Mouse (Mus musculus) heart, embryonic 10.5 days (tissue): ENCODE measurements at regions not wholly inside any gene's neighbourhood (a gene's known extent, or its start where the extent isn't known, plus 50 kb on each side); places are given as distances from the start of the nearest gene placed in this dataset.

Source experiments
- DNase-seq: peaks from one replicate; pipeline ENCODE4 v3.0.0-alpha.2; 2017; ENCODE audit warnings: low spot score
- H3K27ac ChIP-seq: fragments of 300-500 bp; sonication (generic); 2 replicates; pipeline ENCODE4 v1.5.1; 2016; ENCODE audit warnings: mild to moderate bottlenecking
- H3K27me3 ChIP-seq: fragments of 300-500 bp; sonication (generic); 2 replicates; pipeline ENCODE4 v1.6.1; 2016; ENCODE audit warnings: mild to moderate bottlenecking; ENCODE audit not compliant: poor library complexity, insufficient read depth, severe bottlenecking
- H3K36me3 ChIP-seq: fragments of 300-500 bp; sonication (generic); 2 replicates; pipeline ENCODE4 v1.6.1; 2016; ENCODE audit warnings: mild to moderate bottlenecking, moderate library complexity
- H3K4me1 ChIP-seq: fragments of 300-500 bp; sonication (generic); 2 replicates; pipeline ENCODE4 v1.6.1; 2016; ENCODE audit warnings: mild to moderate bottlenecking
- H3K4me3 ChIP-seq: fragments of 300-500 bp; sonication (generic); 2 replicates; pipeline ENCODE4 v1.5.1; 2016; ENCODE audit warnings: mild to moderate bottlenecking, moderate library complexity
- H3K9me3 ChIP-seq: fragments of 300-500 bp; sonication (generic); 2 replicates; pipeline ENCODE4 v1.6.1; 2016; ENCODE audit warnings: mild to moderate bottlenecking, moderate library complexity
- WGBS: fragments of 180-500 bp; shearing (Covaris S2); methylation state at CpG from one replicate; pipeline ENCODE4 v1.1.7; 2016; 5-methylcytosine and 5-hydroxymethylcytosine counted together

DNA sequence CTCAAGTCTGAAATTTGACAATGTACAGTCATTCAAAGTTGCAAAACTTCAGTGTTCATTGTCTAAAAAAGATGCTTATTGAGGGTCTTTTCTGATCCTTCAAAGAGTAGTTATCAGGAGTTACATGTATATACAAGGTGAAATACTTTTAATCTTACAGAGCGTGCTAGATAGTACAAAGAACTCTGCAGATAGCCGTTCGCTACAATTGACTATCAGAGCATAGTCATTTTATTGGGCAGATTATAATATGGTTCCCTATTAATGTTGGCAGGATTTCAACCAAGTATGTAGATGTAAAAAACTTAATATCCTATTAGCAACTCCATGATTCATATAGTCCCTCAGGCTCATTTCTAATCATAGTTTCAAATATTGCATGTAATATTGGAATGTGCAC, 1114.7 kb upstream of the Cited2 start:
- Histone ChIP-seq H3K27me3 (no peaks in the 10 kb centered on the region), H3K27ac (no peak overlapping the region), H3K4me1 (no peaks in the 10 kb centered on the region), H3K4me3 (no peak overlapping the region), H3K36me3 (no peaks in the 10 kb centered on the region), H3K9me3 (no peaks in the 10 kb centered on the region)
- no peak for DNase-seq
- WGBS = 87% methylated on average over 3 of the region's 3 CpGs

DNA sequence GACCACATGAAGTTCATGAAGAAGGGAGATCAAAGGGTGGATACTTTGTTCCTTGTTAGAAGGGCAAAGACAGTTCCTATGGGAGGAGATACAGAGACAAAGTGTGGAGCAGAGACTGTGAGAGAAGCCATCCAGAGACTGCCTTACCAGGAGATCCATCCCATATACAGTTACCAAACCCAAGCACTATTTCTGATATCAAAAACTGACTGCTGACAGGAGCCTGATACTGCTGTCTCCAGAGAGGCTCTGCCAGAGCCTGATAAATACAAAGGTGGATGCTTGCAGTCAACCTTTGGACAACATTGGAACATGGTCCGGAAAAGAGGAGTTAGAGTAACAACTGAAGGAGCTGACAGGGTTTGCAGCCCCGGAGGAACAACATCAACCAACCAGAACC, 1104.3 kb upstream of the Cited2 start:
- no peak for DNase-seq
- WGBS = 83% methylated on average over 2 of the region's 2 CpGs
- Histone ChIP-seq H3K27ac (no peak overlapping the region), H3K9me3 (no peaks in the 10 kb centered on the region), H3K27me3 (no peaks in the 10 kb centered on the region), H3K4me1 (no peaks in the 10 kb centered on the region), H3K4me3 (no peak overlapping the region), H3K36me3 (no peaks in the 10 kb centered on the region)

DNA sequence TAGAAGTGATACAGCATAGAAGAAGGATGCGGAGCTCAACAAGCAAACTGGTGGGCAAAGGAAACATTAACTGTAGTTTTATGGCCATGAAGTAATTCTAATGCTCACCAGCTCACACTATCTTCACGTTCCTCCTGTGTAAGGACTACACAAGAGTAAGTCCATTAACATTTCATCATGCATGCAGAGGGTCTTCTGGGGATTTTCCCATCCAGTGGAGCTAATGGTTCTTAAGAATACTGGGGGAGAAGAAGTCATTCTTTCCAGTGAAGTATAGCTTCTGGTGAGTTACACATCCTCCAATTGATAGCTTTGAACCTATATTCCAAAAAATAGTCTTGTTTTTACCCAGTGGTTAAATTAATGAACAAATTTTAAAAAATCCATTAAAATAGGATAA, 1103.4 kb upstream of the Cited2 start:
- WGBS = 81% methylated on average over 2 of the region's 2 CpGs
- H3K4me3 ChIP-seq = no peak overlapping the region
- DNase-seq = no peak

DNA sequence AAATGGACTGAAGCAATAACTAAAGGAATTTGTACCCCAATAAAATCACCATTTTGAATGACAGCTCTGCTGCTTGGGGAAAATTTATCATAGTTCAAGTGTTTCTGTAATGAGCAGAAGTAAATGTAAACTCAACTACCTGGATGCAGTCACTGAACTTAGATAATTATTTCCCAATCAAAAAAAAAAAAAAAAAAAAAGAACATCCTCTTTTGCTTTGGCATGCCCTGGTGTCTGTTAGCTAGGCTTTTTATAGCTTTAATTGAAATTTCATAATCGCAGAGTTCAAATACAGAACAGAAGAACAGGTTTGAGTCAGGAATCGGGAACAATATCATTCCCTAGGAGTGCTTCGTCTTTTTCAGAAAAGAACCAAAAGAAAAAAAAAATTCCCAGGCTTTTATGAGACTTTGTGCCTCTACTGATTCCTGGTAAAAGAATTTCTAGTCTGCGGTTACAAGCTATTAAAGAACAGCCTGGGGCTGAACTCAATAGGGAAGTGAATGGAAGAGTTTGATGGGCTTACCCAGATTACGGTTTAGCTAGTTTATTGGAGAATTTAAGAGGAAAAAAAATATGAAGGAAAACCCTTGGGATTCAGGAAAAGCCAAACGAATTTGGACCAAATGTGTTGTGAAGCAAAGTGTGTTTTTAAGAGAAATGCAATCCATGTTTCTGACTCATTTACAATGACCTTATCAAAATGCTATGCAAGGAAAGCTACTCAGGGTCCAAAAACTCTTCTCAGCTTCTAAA, 1102.0 kb upstream of the Cited2 start:
- no peaks in the 10 kb centered on the region for H3K9me3 ChIP-seq
- no peaks in the 10 kb centered on the region for H3K27me3 ChIP-seq
- H3K36me3 ChIP-seq = no peaks in the 10 kb centered on the region
- H3K27ac ChIP-seq = no peak overlapping the region
- WGBS = 76% methylated on average over 6 of the region's 6 CpGs
- no peaks in the 10 kb centered on the region for H3K4me1 ChIP-seq
- H3K4me3 ChIP-seq = no peak overlapping the region
- DNase-seq = no peak

More for the DNA sequence above, 1103.4 kb upstream of the Cited2 start:
- Histone ChIP-seq H3K36me3 (no peaks in the 10 kb centered on the region), H3K27me3 (no peaks in the 10 kb centered on the region), H3K27ac (no peak overlapping the region), H3K9me3 (no peaks in the 10 kb centered on the region), H3K4me1 (no peaks in the 10 kb centered on the region)

DNA sequence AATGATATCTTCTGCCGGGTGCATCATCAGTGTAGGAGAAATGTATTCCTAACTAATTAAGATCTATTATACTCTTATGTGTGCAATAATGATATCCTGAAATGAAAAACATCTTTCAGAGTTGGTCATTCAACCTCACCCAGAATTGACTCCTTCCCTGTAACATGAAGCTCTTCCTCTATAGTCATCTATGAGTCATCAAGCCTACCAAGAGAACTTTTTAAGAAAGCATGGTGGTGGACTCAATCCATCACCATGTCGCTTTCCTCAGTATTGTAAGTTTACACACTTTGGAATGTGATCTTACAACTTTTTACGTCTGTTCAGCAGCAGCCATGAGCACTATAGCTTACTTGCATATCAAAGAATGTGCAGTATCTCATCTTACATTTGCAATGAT, 1100.2 kb upstream of the Cited2 start:
- Histone ChIP-seq H3K36me3 (no peaks in the 10 kb centered on the region), H3K9me3 (no peaks in the 10 kb centered on the region), H3K4me3 (no peak overlapping the region), H3K4me1 (no peaks in the 10 kb centered on the region), H3K27me3 (no peaks in the 10 kb centered on the region), H3K27ac (no peak overlapping the region)
- DNase-seq = no peak
- WGBS = 80% methylated on average over 3 of the region's 3 CpGs

DNA sequence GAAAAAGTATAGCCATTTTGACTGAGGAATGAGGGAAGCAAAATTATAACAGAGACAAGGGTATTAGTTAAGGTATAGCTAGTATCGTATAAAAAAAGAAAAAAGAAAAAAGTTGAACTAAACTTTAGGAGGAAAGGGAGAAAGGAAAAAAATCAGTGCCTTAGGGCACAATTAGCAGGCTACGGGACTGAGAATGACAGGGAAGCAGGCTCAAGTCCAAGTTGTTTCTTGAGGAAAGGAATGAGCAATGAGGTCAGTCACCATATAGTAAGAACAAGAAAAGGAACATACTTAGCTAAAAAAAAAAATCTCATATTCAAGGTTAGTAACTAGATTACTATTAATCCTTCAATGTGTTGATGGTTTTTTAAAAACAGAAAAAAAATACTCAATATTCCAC, 1089.8 kb upstream of the Cited2 start:
- Histone ChIP-seq H3K9me3 (no peaks in the 10 kb centered on the region), H3K4me1 (no peaks in the 10 kb centered on the region), H3K27ac (no peak overlapping the region), H3K4me3 (no peak overlapping the region), H3K36me3 (no peaks in the 10 kb centered on the region), H3K27me3 (no peaks in the 10 kb centered on the region)
- no peak for DNase-seq
- WGBS = 76% methylated on average over 2 of the region's 2 CpGs

DNA sequence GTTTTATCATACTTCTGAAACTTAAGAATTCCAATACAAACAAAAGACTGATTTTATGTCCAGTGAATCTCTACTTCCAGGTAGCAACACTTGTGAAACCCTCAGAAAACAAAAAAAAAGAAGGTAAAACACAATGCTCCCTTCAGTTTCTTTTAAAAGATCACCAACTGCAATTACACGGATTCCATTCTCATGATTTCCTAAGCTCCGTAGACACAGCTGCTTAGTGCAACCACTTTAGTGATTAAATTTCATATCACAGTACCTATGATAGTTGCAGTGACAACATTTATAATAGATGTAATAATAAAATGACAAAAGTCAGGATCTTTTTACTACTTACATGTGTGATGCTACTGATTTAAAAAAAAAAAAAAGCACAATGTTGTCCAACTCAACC, 1087.6 kb upstream of the Cited2 start:
- no peaks in the 10 kb centered on the region for H3K27me3 ChIP-seq
- H3K36me3 ChIP-seq = no peaks in the 10 kb centered on the region
- no peaks in the 10 kb centered on the region for H3K4me1 ChIP-seq
- 87% methylated on average over 2 of the region's 2 CpGs for WGBS
- H3K9me3 ChIP-seq = no peaks in the 10 kb centered on the region
- no peak overlapping the region for H3K27ac ChIP-seq
- DNase-seq = no peak
- H3K4me3 ChIP-seq = no peak overlapping the region

DNA sequence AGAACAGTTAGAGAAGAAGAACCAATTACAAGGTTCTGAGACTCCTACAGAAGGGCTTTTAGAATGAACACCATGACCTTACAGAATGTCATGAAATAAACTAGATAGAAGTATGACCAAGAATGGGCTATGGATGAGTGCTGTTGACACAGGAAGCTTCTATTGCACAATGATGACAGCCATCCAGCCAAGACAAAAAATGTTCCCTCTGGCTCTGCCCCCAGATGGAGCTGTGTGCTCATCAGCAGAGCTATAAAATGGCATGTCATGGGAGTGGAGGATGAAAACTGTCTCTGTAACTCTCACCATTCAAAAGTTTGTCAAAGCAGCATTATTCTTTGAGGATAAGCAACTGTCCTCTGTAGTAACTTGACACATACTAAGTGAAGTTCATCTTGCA, 1086.0 kb upstream of the Cited2 start:
- H3K27ac ChIP-seq = no peak overlapping the region
- no peaks in the 10 kb centered on the region for H3K9me3 ChIP-seq
- H3K27me3 ChIP-seq = no peaks in the 10 kb centered on the region
- no peaks in the 10 kb centered on the region for H3K4me1 ChIP-seq
- H3K4me3 ChIP-seq = no peak overlapping the region
- no peaks in the 10 kb centered on the region for H3K36me3 ChIP-seq
- DNase-seq = no peak

DNA sequence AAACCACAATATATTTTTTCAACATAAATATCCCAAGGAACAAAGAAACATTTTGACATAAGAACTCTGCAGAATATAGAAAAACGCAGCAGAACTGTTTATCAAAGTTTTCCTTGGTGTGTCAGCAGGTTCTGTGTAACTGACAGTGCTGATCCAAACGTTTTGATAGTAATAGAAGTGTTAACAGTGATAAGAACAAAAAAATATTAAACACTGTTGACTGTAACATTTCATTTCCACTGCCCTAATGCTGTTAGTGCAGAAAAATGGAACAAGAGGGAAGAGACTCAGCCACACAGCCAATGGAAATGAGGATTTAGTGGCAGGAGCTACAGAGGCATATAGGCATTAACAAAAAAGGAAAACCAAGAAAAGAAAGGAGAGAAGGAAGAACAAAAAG, 1084.9 kb upstream of the Cited2 start:
- no peak for DNase-seq
- H3K4me1 ChIP-seq = no peaks in the 10 kb centered on the region
- H3K27ac ChIP-seq = no peak overlapping the region
- WGBS = 35% methylated on average over 2 of the region's 2 CpGs
- no peaks in the 10 kb centered on the region for H3K36me3 ChIP-seq
- H3K27me3 ChIP-seq = no peaks in the 10 kb centered on the region
- H3K9me3 ChIP-seq = no peaks in the 10 kb centered on the region
- H3K4me3 ChIP-seq = no peak overlapping the region

DNA sequence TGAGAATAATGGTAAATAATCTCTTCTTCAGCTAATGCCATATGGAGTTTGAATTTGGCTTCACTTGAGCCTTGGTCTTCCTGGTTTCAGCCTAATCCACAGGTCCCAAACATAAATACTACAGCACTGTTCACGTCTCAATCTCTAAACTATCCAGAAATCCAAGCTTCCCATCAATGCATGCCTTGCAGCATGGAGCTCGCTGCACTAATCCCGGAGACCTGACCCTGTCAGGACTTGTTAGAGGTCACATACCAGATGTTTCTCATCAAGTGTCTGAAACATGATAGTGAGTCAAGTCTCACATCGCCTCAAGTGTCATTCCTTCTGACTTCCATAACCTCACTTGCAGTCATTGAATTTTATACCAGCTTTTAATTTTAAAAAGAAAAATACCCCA, 1082.9 kb upstream of the Cited2 start:
- H3K27ac ChIP-seq = peak overlapping the region; percentile 13; the same call in 1 of the 2 replicates
- no peaks in the 10 kb centered on the region for H3K27me3 ChIP-seq
- H3K4me1 ChIP-seq = no peaks in the 10 kb centered on the region
- no peaks in the 10 kb centered on the region for H3K36me3 ChIP-seq
- DNase-seq = no peak
- 19% methylated on average over 4 of the region's 4 CpGs for WGBS
- no peak overlapping the region for H3K4me3 ChIP-seq
- no peaks in the 10 kb centered on the region for H3K9me3 ChIP-seq

DNA sequence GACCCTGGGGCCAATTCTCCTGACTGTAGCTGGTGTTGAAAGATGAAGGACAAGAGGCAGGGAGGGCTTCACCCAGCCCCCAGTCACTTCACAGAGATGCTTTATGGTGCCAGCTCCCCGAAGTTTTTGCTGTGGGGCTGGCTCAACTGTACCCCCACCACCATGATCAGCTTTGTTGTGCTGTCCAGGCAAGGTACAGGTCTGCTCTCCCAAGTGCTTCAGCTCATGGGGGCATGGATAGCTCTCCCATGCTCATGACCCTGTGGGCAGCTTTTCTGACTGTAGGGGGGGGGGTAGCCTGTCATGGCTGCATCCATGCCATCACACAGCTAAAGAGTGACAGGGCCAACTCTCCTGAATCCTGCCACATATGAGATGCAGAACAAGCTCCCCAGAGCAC, 1072.9 kb upstream of the Cited2 start:
- H3K4me1 ChIP-seq = peaks cover 13% of the 10 kb centered on the region
- WGBS = 40% methylated on average over 1 of the region's 1 CpGs
- DNase-seq = peak; percentile 70
- no peaks in the 10 kb centered on the region for H3K27me3 ChIP-seq
- no peaks in the 10 kb centered on the region for H3K9me3 ChIP-seq
- H3K4me3 ChIP-seq = no peak overlapping the region
- no peaks in the 10 kb centered on the region for H3K36me3 ChIP-seq
- no peak overlapping the region for H3K27ac ChIP-seq

DNA sequence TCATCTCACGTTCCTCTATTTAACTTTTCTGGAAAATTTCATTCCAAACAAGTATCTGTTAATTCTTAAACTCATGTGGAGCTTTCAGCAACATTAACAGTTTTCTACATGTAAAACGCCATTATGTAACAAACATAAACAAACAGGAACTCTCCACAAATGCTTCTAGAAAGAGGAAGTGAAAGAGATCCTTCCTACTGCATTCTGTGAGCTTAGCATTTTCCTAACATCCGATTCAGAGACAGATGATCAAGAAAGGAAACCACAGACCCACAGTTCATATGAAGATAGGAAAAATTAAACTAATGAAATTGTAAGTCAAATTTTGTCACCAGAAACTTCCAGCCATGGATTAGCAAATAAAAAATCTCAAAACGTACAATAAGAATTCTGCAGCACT, 1070.6 kb upstream of the Cited2 start:
- Histone ChIP-seq H3K27me3 (no peaks in the 10 kb centered on the region), H3K4me1 (peaks cover 13% of the 10 kb centered on the region), H3K36me3 (no peaks in the 10 kb centered on the region), H3K9me3 (no peaks in the 10 kb centered on the region), H3K4me3 (no peak overlapping the region), H3K27ac (no peak overlapping the region)
- no peak for DNase-seq
- 83% methylated on average over 4 of the region's 4 CpGs for WGBS

DNA sequence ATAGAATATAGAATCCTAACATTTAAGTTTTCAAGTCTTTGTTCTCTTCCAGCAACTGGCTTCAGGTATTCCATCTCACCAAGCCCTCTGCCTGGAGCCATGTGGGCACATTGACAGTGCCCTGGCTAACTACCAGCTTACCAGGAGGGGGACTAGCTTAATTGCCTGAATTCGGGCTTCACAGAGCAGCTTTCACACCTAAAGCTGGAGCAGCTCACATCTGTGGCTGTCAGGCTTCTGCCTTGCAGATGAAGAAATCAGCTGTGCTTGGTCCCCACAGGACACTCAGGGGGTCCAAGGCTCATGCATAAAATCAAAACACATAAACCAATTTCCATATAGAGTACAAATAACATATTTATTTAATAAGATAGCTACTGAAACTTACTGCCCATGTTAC, 1058.5 kb upstream of the Cited2 start:
- 29% methylated on average over 1 of the region's 1 CpGs for WGBS
- no peak for DNase-seq
- H3K27me3 ChIP-seq = no peaks in the 10 kb centered on the region

DNA sequence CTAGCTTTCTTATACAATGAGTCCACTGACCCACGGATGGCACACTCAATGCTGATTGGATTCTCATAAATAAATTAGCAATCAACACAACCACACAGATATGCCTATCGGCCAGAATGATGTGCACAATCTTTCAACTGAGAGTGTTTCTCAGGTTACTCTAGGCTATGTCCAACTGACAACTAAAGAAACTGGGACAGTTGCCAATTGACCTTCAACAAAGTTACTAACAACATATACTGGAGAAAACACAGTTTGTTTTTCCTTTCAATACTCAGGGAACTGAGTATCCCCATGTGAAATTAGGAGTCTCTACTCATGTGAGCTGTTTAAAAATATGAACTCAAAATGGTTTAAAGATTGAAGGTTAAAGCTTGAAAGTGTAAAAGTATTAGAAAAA, 1052.7 kb upstream of the Cited2 start:
- no peaks in the 10 kb centered on the region for H3K27me3 ChIP-seq
- no peak overlapping the region for H3K4me3 ChIP-seq
- H3K36me3 ChIP-seq = no peaks in the 10 kb centered on the region
- 68% methylated on average over 2 of the region's 2 CpGs for WGBS
- no peak for DNase-seq
- H3K4me1 ChIP-seq = no peaks in the 10 kb centered on the region
- no peak overlapping the region for H3K27ac ChIP-seq
- H3K9me3 ChIP-seq = no peaks in the 10 kb centered on the region

More for the DNA sequence above, 1058.5 kb upstream of the Cited2 start:
- no peaks in the 10 kb centered on the region for H3K9me3 ChIP-seq
- H3K27ac ChIP-seq = no peak overlapping the region
- no peaks in the 10 kb centered on the region for H3K4me1 ChIP-seq
- no peaks in the 10 kb centered on the region for H3K36me3 ChIP-seq
- H3K4me3 ChIP-seq = no peak overlapping the region
